Mouse (Mus musculus) forebrain, embryonic 15.5 days (tissue): ENCODE data around the gene 2310079G19Rik. TPM values are rescaled to one million over a fixed set of nuclear protein-coding genes. Genes with fewer than 3 reads are reported as not detected.

Experiments
- ATAC-seq: fragments of 200-750 bp; cut with Nextera tagmentation; replicated peaks from 2 replicates; pipeline ENCODE4 v1.8.0; 2017; ENCODE audit warnings: mild to moderate bottlenecking, moderate TSS enrichment, moderate library complexity
- H3K27ac ChIP-seq: fragments of 300-500 bp; sonication (generic); replicated peaks from 2 replicates; pipeline ENCODE4 v1.5.1; 2015; ENCODE audit warnings: mild to moderate bottlenecking, inconsistent platforms
- H3K27me3 ChIP-seq: fragments of 300-500 bp; sonication (generic); 2 replicates; pipeline ENCODE4 v1.6.1; 2015; ENCODE audit warnings: inconsistent platforms
- H3K36me3 ChIP-seq: fragments of 300-500 bp; sonication (generic); 2 replicates; pipeline ENCODE4 v1.6.1; 2015; ENCODE audit warnings: mild to moderate bottlenecking, inconsistent platforms
- H3K4me1 ChIP-seq: fragments of 300-500 bp; sonication (generic); 2 replicates; pipeline ENCODE4 v1.6.1; 2015; ENCODE audit warnings: inconsistent platforms
- H3K4me2 ChIP-seq: fragments of 300-500 bp; sonication (generic); replicated peaks from 2 replicates; pipeline ENCODE4 v1.6.1; 2015; ENCODE audit warnings: mild to moderate bottlenecking, inconsistent platforms
- H3K4me3 ChIP-seq: fragments of 300-500 bp; sonication (generic); 2 replicates; pipeline ENCODE4 v1.5.1; 2015; ENCODE audit warnings: mild to moderate bottlenecking, inconsistent platforms
- H3K9ac ChIP-seq: fragments of 300-500 bp; sonication (generic); replicated peaks from 2 replicates; pipeline ENCODE4 v1.6.1; 2015; ENCODE audit warnings: mild to moderate bottlenecking, inconsistent platforms
- H3K9me3 ChIP-seq: fragments of 300-500 bp; sonication (generic); 2 replicates; pipeline ENCODE4 v1.6.1; 2016; ENCODE audit warnings: inconsistent platforms
- WGBS: fragments of 180-500 bp; shearing (Covaris S2); methylation state at CpG from one replicate; pipeline ENCODE4 v1.1.7; 2015; ENCODE audit warnings: mixed read lengths; 5-methylcytosine and 5-hydroxymethylcytosine counted together
- polyA plus RNA-seq: library from polyadenylated mRNA; unstranded; fragments of >200 nt; fragmentation: Nextera tagmentation; extraction: Ambion mirVana; gene quantifications from 2 replicates; pipeline ENCODE4 v1.2.1, GENCODE M21; 2015

2310079G19Rik gene
- polyA plus RNA-seq, 1 experiment from 2014 or later, result not detected

DNA sequence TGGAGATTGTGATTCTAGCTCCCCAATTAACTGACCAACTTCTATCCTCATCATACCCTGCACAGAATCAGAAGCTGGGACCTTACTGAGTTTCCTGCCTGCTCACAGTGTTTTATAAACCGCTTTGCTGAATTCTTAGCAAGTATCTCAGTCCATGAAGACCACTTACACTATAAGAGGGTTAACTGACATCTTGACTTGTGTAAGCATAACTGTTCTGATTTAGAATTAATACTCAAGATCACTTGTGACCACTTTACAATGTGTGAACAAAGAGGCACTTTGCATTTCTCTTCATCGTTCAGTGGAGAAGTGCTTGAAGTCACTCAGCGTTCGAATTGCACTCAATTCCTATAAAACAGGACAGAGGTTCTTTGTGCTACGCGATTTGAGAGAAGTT lies 22.9 kb downstream of the 2310079G19Rik start:
- Histone ChIP-seq H3K9ac (no peak overlapping the region), H3K36me3 (no peaks in the 10 kb centered on the region), H3K27ac (no peak overlapping the region), H3K4me3 (no peak overlapping the region), H3K9me3 (no peaks in the 10 kb centered on the region), H3K4me2 (no peak overlapping the region), H3K27me3 (no peaks in the 10 kb centered on the region), H3K4me1 (no peaks in the 10 kb centered on the region)
- no peak for ATAC-seq
- WGBS, result 75% methylated on average over 6 of the region's 6 CpGs

- Histone ChIP-seq H3K27ac (no peak overlapping the region), H3K4me1 (no peaks in the 10 kb centered on the region), H3K9me3 (no peaks in the 10 kb centered on the region), H3K4me2 (no peak overlapping the region), H3K27me3 (no peaks in the 10 kb centered on the region), H3K9ac (no peak overlapping the region), H3K4me3 (no peak overlapping the region), H3K36me3 (no peaks in the 10 kb centered on the region)
- no peak for ATAC-seq
- WGBS, result 21% methylated on average over 1 of the region's 1 CpGs
Measured at GRCm38 (mm10) chr16:88602464-88602863, 25.0 kb downstream of the 2310079G19Rik start.

- Histone ChIP-seq H3K4me1 (no peaks in the 10 kb centered on the region), H3K4me3 (no peak overlapping the region), H3K4me2 (no peak overlapping the region), H3K27me3 (no peaks in the 10 kb centered on the region), H3K9me3 (no peaks in the 10 kb centered on the region), H3K27ac (no peak overlapping the region), H3K9ac (no peak overlapping the region), H3K36me3 (no peaks in the 10 kb centered on the region)
- no peak for ATAC-seq
- WGBS, result 84% methylated on average over 8 of the region's 8 CpGs
Measured at GRCm38 (mm10) chr16:88600303-88600702, 27.2 kb downstream of the 2310079G19Rik start.

GRCm38 (mm10) chr16:88599504-88600237 lies 27.8 kb downstream of the 2310079G19Rik start:
- WGBS, result 57% methylated on average over 16 of the region's 16 CpGs
- Histone ChIP-seq H3K27ac (no peak overlapping the region), H3K4me3 (no peak overlapping the region), H3K9ac (no peak overlapping the region), H3K9me3 (no peaks in the 10 kb centered on the region), H3K36me3 (no peaks in the 10 kb centered on the region), H3K27me3 (no peaks in the 10 kb centered on the region), H3K4me1 (no peaks in the 10 kb centered on the region), H3K4me2 (no peak overlapping the region)
- ATAC-seq, result no peak

- Histone ChIP-seq H3K4me2 (no peak overlapping the region), H3K27me3 (no peaks in the 10 kb centered on the region), H3K9ac (no peak overlapping the region), H3K4me1 (no peaks in the 10 kb centered on the region), H3K36me3 (no peaks in the 10 kb centered on the region), H3K9me3 (no peaks in the 10 kb centered on the region), H3K4me3 (no peak overlapping the region), H3K27ac (no peak overlapping the region)
- ATAC-seq, result no peak
Measured at GRCm38 (mm10) chr16:88592758-88593157, 34.7 kb downstream of the 2310079G19Rik start.

DNA sequence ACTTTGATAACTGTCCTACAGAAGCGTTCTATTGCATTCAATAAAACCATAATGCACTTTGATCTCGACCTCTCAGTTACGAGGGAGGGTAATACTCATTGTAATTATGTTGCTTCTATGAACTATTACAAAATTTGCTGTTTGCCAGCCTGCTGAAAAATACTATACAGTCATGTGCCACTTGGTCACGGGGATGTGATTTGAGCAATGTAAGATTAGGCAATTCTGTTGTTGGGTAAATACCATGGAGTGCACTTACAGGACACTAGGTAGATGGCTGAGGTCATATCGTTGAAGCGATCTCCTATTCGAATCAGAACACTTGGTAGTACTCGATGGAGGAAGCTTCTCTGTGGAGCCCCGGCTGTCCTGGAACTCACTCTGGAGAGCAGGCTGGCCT lies 44.1 kb downstream of the 2310079G19Rik start:
- Histone ChIP-seq H3K27ac (no peak overlapping the region), H3K4me2 (no peak overlapping the region), H3K4me3 (no peak overlapping the region), H3K36me3 (no peaks in the 10 kb centered on the region), H3K4me1 (no peaks in the 10 kb centered on the region), H3K9me3 (no peaks in the 10 kb centered on the region), H3K9ac (no peak overlapping the region), H3K27me3 (no peaks in the 10 kb centered on the region)
- WGBS, result 92% methylated on average over 9 of the region's 9 CpGs
- no peak for ATAC-seq

Other genes with a start within 250 kb of the 2310079G19Rik start
- not detected in 2 replicates for gene Cldn17, start 120.7 kb downstream of the 2310079G19Rik start, polyA plus RNA-seq
- gene Cldn8, start 64.5 kb downstream of the 2310079G19Rik start, polyA plus RNA-seq, result not detected in 2 replicates
- not detected in 2 replicates for gene Krtap24-1, start 15.4 kb downstream of the 2310079G19Rik start, polyA plus RNA-seq
- not detected in 2 replicates for gene Krtap26-1, start 20.1 kb upstream of the 2310079G19Rik start, polyA plus RNA-seq
- gene Krtap27-1, start 44.0 kb upstream of the 2310079G19Rik start, polyA plus RNA-seq, result not detected in 2 replicates
- not detected in 2 replicates for gene 2310061N02Rik, start 80.3 kb upstream of the 2310079G19Rik start, polyA plus RNA-seq
- gene Krtap13-1, start 101.2 kb upstream of the 2310079G19Rik start, polyA plus RNA-seq, result not detected in 2 replicates
- not detected in 2 replicates for gene Krtap13, start 124.0 kb upstream of the 2310079G19Rik start, polyA plus RNA-seq
- gene 2310034C09Rik, start 131.2 kb upstream of the 2310079G19Rik start, polyA plus RNA-seq, result not detected in 2 replicates
- gene 2310057N15Rik, start 146.5 kb upstream of the 2310079G19Rik start, polyA plus RNA-seq, result not detected in 2 replicates
- gene Gm5965, start 150.2 kb upstream of the 2310079G19Rik start, polyA plus RNA-seq, result not detected in 2 replicates
- not detected in 2 replicates for gene Gm20741, start 184.6 kb upstream of the 2310079G19Rik start, polyA plus RNA-seq
- gene Krtap15, start 192.5 kb upstream of the 2310079G19Rik start, polyA plus RNA-seq, result not detected in 2 replicates
- not detected in 2 replicates for gene Krtap14, start 198.5 kb upstream of the 2310079G19Rik start, polyA plus RNA-seq
- gene Krtap19-1, start 241.7 kb upstream of the 2310079G19Rik start, polyA plus RNA-seq, result not detected in 2 replicates
- gene Krtap19-2, start 246.6 kb upstream of the 2310079G19Rik start, polyA plus RNA-seq, result not detected in 2 replicates